29 mouse cellular contexts compared by ENCODE assay signal in the genomic region with DNA sequence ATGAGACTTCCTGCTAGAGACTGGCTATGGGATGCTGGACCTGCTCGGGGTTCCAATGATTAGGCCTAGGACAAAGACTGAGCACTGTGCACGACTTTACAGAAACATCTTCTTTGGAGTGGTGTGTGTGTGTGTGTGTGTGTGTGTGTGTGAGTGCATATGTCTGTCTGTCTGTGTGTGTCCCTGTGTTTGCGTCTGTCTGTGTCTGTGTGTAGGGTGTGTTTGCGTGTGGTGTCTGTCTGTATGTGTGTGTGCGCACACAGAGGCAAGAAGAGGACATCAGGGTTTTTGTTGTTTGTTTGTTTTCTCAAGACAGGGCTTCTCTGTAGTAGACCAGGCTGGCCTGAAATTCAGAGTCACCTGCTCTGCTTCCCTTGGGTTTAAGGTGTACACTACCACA.
"Had no signal": no experiment of that assay in that cellular context is flagged by ENCODE, and none has a peak within 500 bp of the region (broad histone marks: within the 10 kb centered on the region; RNA-seq: fewer than 3 reads in every experiment).

No protein-coding gene starts in this region.

- H3K4me2 ChIP-seq: limb, embryonic 12.5 days; limb, embryonic 13.5 days; limb, embryonic 15.5 days; liver, embryonic 11.5 days; liver, embryonic 12.5 days; liver, embryonic 13.5 days; liver, embryonic 15.5 days; lung, embryonic 14.5 days; lung, embryonic 15.5 days; midbrain, embryonic 11.5 days; midbrain, embryonic 12.5 days; midbrain, embryonic 13.5 days; midbrain, embryonic 15.5 days; neural tube, embryonic 12.5 days had no signal

- H3K27ac ChIP-seq: limb, embryonic 10.5 days; limb, embryonic 12.5 days; limb, embryonic 13.5 days; limb, embryonic 15.5 days; liver, embryonic 12.5 days; liver, embryonic 13.5 days; liver, embryonic 14.5 days; liver, embryonic 15.5 days; lung, embryonic 15.5 days; macrophage; midbrain, embryonic 10.5 days; midbrain, embryonic 12.5 days; midbrain, embryonic 13.5 days; midbrain, embryonic 15.5 days; neural tube, embryonic 12.5 days had no signal

- H3K36me3 ChIP-seq: limb, embryonic 10.5 days; limb, embryonic 12.5 days; limb, embryonic 13.5 days; limb, embryonic 15.5 days; liver, embryonic 12.5 days; liver, embryonic 13.5 days; liver, embryonic 15.5 days; lung, embryonic 15.5 days; midbrain, embryonic 10.5 days; midbrain, embryonic 12.5 days; midbrain, embryonic 13.5 days; midbrain, embryonic 15.5 days; neural tube, embryonic 12.5 days had no signal

- H3K4me3 ChIP-seq: limb, embryonic 10.5 days; limb, embryonic 12.5 days; limb, embryonic 13.5 days; limb, embryonic 15.5 days; liver, embryonic 12.5 days; liver, embryonic 13.5 days; liver, embryonic 15.5 days; lung, embryonic 15.5 days; megakaryocyte, embryonic 14.5 days; midbrain, embryonic 10.5 days; midbrain, embryonic 12.5 days; midbrain, embryonic 13.5 days; midbrain, embryonic 15.5 days; neural tube, embryonic 12.5 days had no signal

- DNase-seq: left cerebral cortex, postnatal 4 days; liver; liver, embryonic 13.5 days; liver, postnatal 0 days; lung, adult 18-20 months; lung, adult 2 months; lung, embryonic 14.5 days; lung, postnatal 10 days; lung, postnatal 14 days; lung, postnatal 36 days; lung, postnatal 4 days; midbrain, embryonic 14.5 days had no signal

- H3K27me3 ChIP-seq: limb, embryonic 12.5 days; limb, embryonic 13.5 days; limb, embryonic 15.5 days; liver, embryonic 12.5 days; liver, embryonic 13.5 days; liver, embryonic 15.5 days; lung, embryonic 15.5 days; midbrain, embryonic 12.5 days; midbrain, embryonic 13.5 days; midbrain, embryonic 15.5 days; neural tube, embryonic 12.5 days had no signal
